Mouse (Mus musculus) midbrain, embryonic 10.5 days (tissue): ENCODE measurements at regions not wholly inside any gene's neighbourhood (a gene's known extent, or its start where the extent isn't known, plus 50 kb on each side); places are given as distances from the start of the nearest gene placed in this dataset.

Experiments
- DNase-seq: peaks from one replicate; pipeline ENCODE4 v3.0.0-alpha.2; 2017; ENCODE audit warnings: low spot score
- H3K27ac ChIP-seq: fragments of 300-500 bp; sonication (generic); replicated peaks from 2 replicates; pipeline ENCODE4 v1.5.1; 2016; ENCODE audit warnings: mild to moderate bottlenecking
- H3K27me3 ChIP-seq: fragments of 300-500 bp; sonication (generic); 2 replicates; pipeline ENCODE4 v1.6.1; 2016; ENCODE audit warnings: low read depth, mild to moderate bottlenecking; ENCODE audit not compliant: poor library complexity, severe bottlenecking
- H3K36me3 ChIP-seq: fragments of 300-500 bp; sonication (generic); 2 replicates; pipeline ENCODE4 v1.6.1; 2016; ENCODE audit warnings: mild to moderate bottlenecking, moderate library complexity
- H3K4me1 ChIP-seq: fragments of 300-500 bp; sonication (generic); 2 replicates; pipeline ENCODE4 v1.6.1; 2016
- H3K4me3 ChIP-seq: fragments of 300-500 bp; sonication (generic); 2 replicates; pipeline ENCODE4 v1.5.1; 2016; ENCODE audit warnings: mild to moderate bottlenecking, moderate library complexity
- H3K9me3 ChIP-seq: fragments of 300-500 bp; sonication (generic); replicated peaks from 2 replicates; pipeline ENCODE4 v1.6.1; 2016; ENCODE audit warnings: mild to moderate bottlenecking
- WGBS: fragments of 180-500 bp; shearing (Covaris S2); methylation state at CpG from one replicate; pipeline ENCODE4 v1.1.7; 2016; 5-methylcytosine and 5-hydroxymethylcytosine counted together

GRCm38 (mm10) chr2:18617520-18617919 lies 54.7 kb upstream of the Commd3 start:
- 27% methylated on average over 5 of the region's 5 CpGs for WGBS
- peaks cover 42% of the 10 kb centered on the region for H3K27me3 ChIP-seq
- no peak overlapping the region for H3K4me3 ChIP-seq

GRCm38 (mm10) chr2:18609868-18610185 lies 62.4 kb upstream of the Commd3 start:
- Histone ChIP-seq H3K36me3 (no peaks in the 10 kb centered on the region), H3K4me3 (peak overlapping the region; percentile 55), H3K27me3 (peaks cover 86% of the 10 kb centered on the region), H3K4me1 (peaks cover 27% of the 10 kb centered on the region), H3K9me3 (no peaks in the 10 kb centered on the region), H3K27ac (no peak overlapping the region)
- WGBS: 2% methylated on average over 10 of the region's 10 CpGs
- no peak for DNase-seq

More at GRCm38 (mm10) chr2:18617520-18617919, 54.7 kb upstream of the Commd3 start:
- H3K36me3 ChIP-seq: no peaks in the 10 kb centered on the region
- no peak overlapping the region; the same call in 1 of the 2 replicates for H3K27ac ChIP-seq
- no peak for DNase-seq
- peaks cover 11% of the 10 kb centered on the region for H3K4me1 ChIP-seq
- no peaks in the 10 kb centered on the region for H3K9me3 ChIP-seq

- DNase-seq: peak; percentile 51
- H3K9me3 ChIP-seq: no peaks in the 10 kb centered on the region
- under 1% methylated on average over 51 of the region's 51 CpGs for WGBS
- peak overlapping the region; percentile 55 for H3K4me3 ChIP-seq
- H3K36me3 ChIP-seq: no peaks in the 10 kb centered on the region
- H3K27ac ChIP-seq: peak overlapping the region; percentile 74; the same call in 1 of the 2 replicates
- H3K4me1 ChIP-seq: peaks cover 27% of the 10 kb centered on the region
- H3K27me3 ChIP-seq: peaks cover 90% of the 10 kb centered on the region
Measured at GRCm38 (mm10) chr2:18609075-18609867, 62.9 kb upstream of the Commd3 start.

GRCm38 (mm10) chr2:18608260-18609074 lies 63.7 kb upstream of the Commd3 start:
- WGBS: under 1% methylated on average over 29 of the region's 29 CpGs
- Histone ChIP-seq H3K27ac (peak overlapping the region; percentile 74), H3K4me1 (peaks cover 27% of the 10 kb centered on the region), H3K9me3 (no peaks in the 10 kb centered on the region), H3K36me3 (no peaks in the 10 kb centered on the region), H3K27me3 (peaks cover 97% of the 10 kb centered on the region), H3K4me3 (peak overlapping the region; percentile 55)
- peak; percentile 68 for DNase-seq

- H3K27ac ChIP-seq: peak overlapping the region; percentile 74
- H3K4me3 ChIP-seq: peak overlapping the region; percentile 55
- no peaks in the 10 kb centered on the region for H3K36me3 ChIP-seq
- WGBS: under 1% methylated on average over 14 of the region's 14 CpGs
- H3K4me1 ChIP-seq: peaks cover 27% of the 10 kb centered on the region
- no peak for DNase-seq
- H3K9me3 ChIP-seq: no peaks in the 10 kb centered on the region
- peaks cover 90% of the 10 kb centered on the region for H3K27me3 ChIP-seq
Measured at GRCm38 (mm10) chr2:18607586-18608259, 64.5 kb upstream of the Commd3 start.

GRCm38 (mm10) chr2:18607088-18607487 lies 65.1 kb upstream of the Commd3 start:
- H3K4me3 ChIP-seq: peak overlapping the region; percentile 55; the same call in 1 of the 2 replicates
- no peak for DNase-seq

GRCm38 (mm10) chr2:18592221-18592620 lies 80.0 kb upstream of the Commd3 start:
- Histone ChIP-seq H3K4me3 (no peak overlapping the region), H3K27ac (no peak overlapping the region), H3K4me1 (peaks cover 4% of the 10 kb centered on the region; the same call in 1 of the 2 replicates), H3K9me3 (no peaks in the 10 kb centered on the region), H3K27me3 (peaks cover 13% of the 10 kb centered on the region), H3K36me3 (no peaks in the 10 kb centered on the region)
- 79% methylated on average over 4 of the region's 4 CpGs for WGBS
- DNase-seq: no peak

More at GRCm38 (mm10) chr2:18607088-18607487, 65.1 kb upstream of the Commd3 start:
- no peaks in the 10 kb centered on the region for H3K9me3 ChIP-seq
- H3K27me3 ChIP-seq: peaks cover 84% of the 10 kb centered on the region
- no peak overlapping the region for H3K27ac ChIP-seq
- no peaks in the 10 kb centered on the region for H3K36me3 ChIP-seq
- 3% methylated on average over 6 of the region's 6 CpGs for WGBS
- H3K4me1 ChIP-seq: peaks cover 27% of the 10 kb centered on the region

- H3K27ac ChIP-seq: 0 out of 2 replicates have a peak overlapping the region, but pooled peaks have one; percentile 70
Measured at GRCm38 (mm10) chr2:18588232-18588631, 84.0 kb upstream of the Commd3 start.

GRCm38 (mm10) chr2:18587746-18588231 lies 84.4 kb upstream of the Commd3 start:
- under 1% methylated on average over 16 of the region's 16 CpGs for WGBS
- Histone ChIP-seq H3K4me3 (peak overlapping the region; percentile 65), H3K4me1 (peaks cover 4% of the 10 kb centered on the region; the same call in 1 of the 2 replicates), H3K9me3 (no peaks in the 10 kb centered on the region), H3K27me3 (peaks cover 13% of the 10 kb centered on the region), H3K36me3 (no peaks in the 10 kb centered on the region), H3K27ac (peak overlapping the region; percentile 70)
- DNase-seq: peak; percentile 48

More at GRCm38 (mm10) chr2:18588232-18588631, 84.0 kb upstream of the Commd3 start:
- Histone ChIP-seq H3K27me3 (peaks cover 13% of the 10 kb centered on the region), H3K36me3 (no peaks in the 10 kb centered on the region), H3K4me3 (peak overlapping the region; percentile 65), H3K4me1 (peaks cover 4% of the 10 kb centered on the region; the same call in 1 of the 2 replicates), H3K9me3 (no peaks in the 10 kb centered on the region)
- DNase-seq: no peak
- 11% methylated on average over 4 of the region's 4 CpGs for WGBS

- peak overlapping the region; percentile 70 for H3K27ac ChIP-seq
- under 1% methylated on average over 31 of the region's 31 CpGs for WGBS
- peaks cover 4% of the 10 kb centered on the region; the same call in 1 of the 2 replicates for H3K4me1 ChIP-seq
- H3K36me3 ChIP-seq: no peaks in the 10 kb centered on the region
- H3K4me3 ChIP-seq: peak overlapping the region; percentile 65
- DNase-seq: peak; percentile 86
- no peaks in the 10 kb centered on the region for H3K9me3 ChIP-seq
- peaks cover 13% of the 10 kb centered on the region for H3K27me3 ChIP-seq
Measured at GRCm38 (mm10) chr2:18586925-18587724, 85.1 kb upstream of the Commd3 start.

- no peak for DNase-seq
- Histone ChIP-seq H3K27me3 (peaks cover 13% of the 10 kb centered on the region), H3K9me3 (no peaks in the 10 kb centered on the region), H3K27ac (no peak overlapping the region), H3K4me3 (no peak overlapping the region), H3K4me1 (peaks cover 4% of the 10 kb centered on the region; the same call in 1 of the 2 replicates), H3K36me3 (no peaks in the 10 kb centered on the region)
- 38% methylated on average over 9 of the region's 9 CpGs for WGBS
Measured at GRCm38 (mm10) chr2:18585564-18586336, 86.4 kb upstream of the Commd3 start.
